Mouse (Mus musculus) midbrain, embryonic 11.5 days (tissue): ENCODE measurements around the gene Pwwp2b. TPM values are rescaled to one million over a fixed set of nuclear protein-coding genes. Genes with fewer than 3 reads are reported as not detected.

Experiments
- ATAC-seq: fragments of 200-750 bp; cut with Nextera tagmentation; 2 replicates; pipeline ENCODE4 v1.8.0; 2017; ENCODE audit warnings: moderate TSS enrichment, moderate library complexity; ENCODE audit not compliant: low FRiP score
- DNase-seq: peaks from one replicate; pipeline ENCODE4 v3.0.0; 2015; ENCODE audit warnings: low spot score; ENCODE audit errors: missing footprints
- H3K27ac ChIP-seq: fragments of 300-500 bp; sonication (generic); 2 replicates; pipeline ENCODE4 v1.5.1; 2014; ENCODE audit warnings: low read depth, low read length
- H3K27me3 ChIP-seq: fragments of 300-500 bp; sonication (generic); 2 replicates; pipeline ENCODE4 v1.6.1; 2014; ENCODE audit warnings: mild to moderate bottlenecking, low read length, moderate library complexity, mixed read lengths; ENCODE audit not compliant: control insufficient read depth, insufficient read depth
- H3K36me3 ChIP-seq: fragments of 300-500 bp; sonication (generic); 2 replicates; pipeline ENCODE4 v1.6.1; 2014; ENCODE audit warnings: mild to moderate bottlenecking, low read length, moderate library complexity, mixed read lengths; ENCODE audit not compliant: control insufficient read depth, insufficient read depth
- H3K4me1 ChIP-seq: fragments of 300-500 bp; sonication (generic); 2 replicates; pipeline ENCODE4 v1.6.1; 2014; ENCODE audit warnings: low read length; ENCODE audit not compliant: control insufficient read depth, insufficient read depth
- H3K4me2 ChIP-seq: fragments of 300-500 bp; sonication (generic); 2 replicates; pipeline ENCODE4 v1.6.1; 2014; ENCODE audit warnings: mild to moderate bottlenecking, moderate library complexity
- H3K4me3 ChIP-seq: fragments of 300-500 bp; sonication (generic); 2 replicates; pipeline ENCODE4 v1.5.1; 2014; ENCODE audit warnings: low read depth, low read length
- H3K9ac ChIP-seq: fragments of 300-500 bp; sonication (generic); 2 replicates; pipeline ENCODE4 v1.6.1; 2014; ENCODE audit warnings: low read length
- H3K9me3 ChIP-seq: fragments of 300-500 bp; sonication (generic); 2 replicates; pipeline ENCODE4 v1.6.1; 2016; ENCODE audit warnings: low read length; ENCODE audit not compliant: control insufficient read depth
- WGBS: fragments of 180-500 bp; shearing (Covaris S2); extraction: QIAGEN DNeasy Blood & Tissue Kit; methylation state at CpG from one replicate; pipeline ENCODE4 v1.1.7; 2014; 5-methylcytosine and 5-hydroxymethylcytosine counted together
- polyA plus RNA-seq: library from polyadenylated mRNA; unstranded; fragments of >200 nt; fragmentation: Nextera tagmentation; extraction: Ambion mirVana; gene quantifications from 2 replicates; pipeline ENCODE4 v1.2.1, GENCODE M21; 2014

Gene Pwwp2b
- polyA plus RNA-seq, 1 experiment from 2014 or later = 3.3 TPM

GRCm38 (mm10) chr7:139233714-139234113 is 14.6 kb upstream of the Pwwp2b start:
- Histone ChIP-seq H3K9me3 (no peaks in the 10 kb centered on the region), H3K4me2 (no peak overlapping the region), H3K27ac (no peak overlapping the region), H3K36me3 (no peaks in the 10 kb centered on the region), H3K27me3 (no peaks in the 10 kb centered on the region), H3K9ac (no peak overlapping the region; the same call in 1 of the 2 replicates), H3K4me3 (no peak overlapping the region), H3K4me1 (peaks cover 8% of the 10 kb centered on the region)
- peak; percentile 84 for ATAC-seq
- peak; percentile 97 for DNase-seq
- WGBS = 1% methylated on average over 7 of the region's 7 CpGs

DNA sequence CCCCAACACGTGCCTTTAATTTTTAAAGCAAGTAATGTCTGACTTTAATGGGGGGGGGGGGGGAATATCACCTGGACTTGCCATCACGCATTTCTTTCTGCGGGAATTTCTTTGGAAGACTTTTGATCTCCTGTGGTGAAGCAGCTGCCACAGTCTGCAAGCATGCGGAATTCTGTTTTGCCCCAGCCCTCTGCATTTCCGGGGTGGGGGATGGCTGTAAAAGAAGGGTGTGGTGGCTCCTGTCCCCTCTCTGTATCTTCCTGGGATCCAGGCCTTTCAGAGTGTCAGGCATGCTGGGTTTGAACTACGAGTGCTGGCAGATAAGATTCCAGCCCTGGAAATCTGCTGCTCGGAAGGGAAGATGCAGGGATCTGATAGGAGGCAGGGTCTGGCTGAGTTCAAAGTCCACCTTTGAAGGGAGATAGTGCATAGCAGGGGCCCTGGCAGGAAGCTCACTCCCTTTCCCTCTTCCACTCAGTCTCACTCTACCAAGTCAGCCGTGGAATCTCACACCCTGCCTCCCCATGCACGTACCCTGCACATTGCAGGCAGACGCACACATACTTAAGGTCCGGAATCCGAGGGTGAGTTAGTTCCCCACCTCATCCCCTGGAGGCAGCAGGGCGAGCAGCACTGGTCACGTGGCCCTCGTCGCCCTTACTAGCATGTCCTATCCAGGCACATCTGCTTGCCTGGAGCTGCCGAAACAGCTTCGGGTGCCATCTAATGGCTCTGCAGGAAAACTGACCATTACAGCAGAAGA is 13.7 kb upstream of the Pwwp2b start:
- no peak overlapping the region for H3K27ac ChIP-seq
- no peaks in the 10 kb centered on the region for H3K9me3 ChIP-seq
- no peaks in the 10 kb centered on the region for H3K27me3 ChIP-seq
- no peak overlapping the region for H3K4me3 ChIP-seq
- 6% methylated on average over 18 of the region's 18 CpGs for WGBS
- DNase-seq (peak; percentile 88), ATAC-seq (peak; percentile 81)
- peaks cover 8% of the 10 kb centered on the region for H3K4me1 ChIP-seq
- H3K4me2 ChIP-seq = peak overlapping the region; percentile 24; the same call in 1 of the 2 replicates
- H3K36me3 ChIP-seq = no peaks in the 10 kb centered on the region
- H3K9ac ChIP-seq = no peak overlapping the region

DNA sequence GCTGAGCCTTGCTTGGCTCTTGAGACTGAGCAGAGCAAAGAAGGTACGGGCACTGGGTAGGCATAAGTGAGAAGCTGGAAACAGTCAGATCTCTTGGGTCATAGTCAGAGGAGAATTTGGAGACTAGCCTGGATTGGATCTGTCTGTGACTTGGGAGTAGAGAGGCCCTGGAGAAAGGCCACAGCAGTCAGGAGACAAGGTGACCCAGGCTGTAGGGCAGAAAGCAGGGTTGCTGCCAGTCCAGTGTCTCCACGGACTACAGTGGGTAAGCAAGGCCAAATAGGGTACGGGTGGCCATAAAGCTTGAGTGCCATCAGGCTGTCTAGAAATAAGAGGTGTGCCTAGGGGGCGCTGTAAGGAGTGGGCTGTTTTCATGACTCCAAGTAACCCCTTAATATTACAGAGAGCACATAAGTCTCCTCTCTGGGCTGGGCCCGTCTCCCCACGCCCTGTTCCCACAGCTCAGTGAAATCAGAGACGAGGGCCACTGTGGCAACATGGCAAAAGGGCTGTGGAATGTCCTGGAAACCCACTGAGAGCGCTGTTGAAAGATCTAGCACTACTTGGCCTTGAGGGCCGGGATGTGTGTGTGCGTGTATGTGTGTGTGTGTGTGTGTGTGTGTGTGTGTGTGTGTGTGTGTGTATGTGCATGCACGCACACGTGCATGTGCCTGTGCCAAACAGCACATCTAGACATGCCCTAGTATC is 12.5 kb upstream of the Pwwp2b start:
- H3K4me2 ChIP-seq = no peak overlapping the region
- no peaks in the 10 kb centered on the region for H3K27me3 ChIP-seq
- ATAC-seq (no peak), DNase-seq (peak; percentile 66)
- no peak overlapping the region for H3K27ac ChIP-seq
- no peak overlapping the region for H3K4me3 ChIP-seq
- H3K4me1 ChIP-seq = peaks cover 8% of the 10 kb centered on the region
- H3K9me3 ChIP-seq = no peaks in the 10 kb centered on the region
- H3K36me3 ChIP-seq = no peaks in the 10 kb centered on the region
- 81% methylated on average over 12 of the region's 12 CpGs for WGBS
- H3K9ac ChIP-seq = no peak overlapping the region

GRCm38 (mm10) chr7:139239432-139239831 is 8.8 kb upstream of the Pwwp2b start:
- H3K9me3 ChIP-seq = no peaks in the 10 kb centered on the region
- no peaks in the 10 kb centered on the region for H3K27me3 ChIP-seq
- 80% methylated on average over 3 of the region's 3 CpGs for WGBS
- DNase-seq (no peak), ATAC-seq (no peak)
- no peak overlapping the region for H3K27ac ChIP-seq
- no peaks in the 10 kb centered on the region for H3K36me3 ChIP-seq
- H3K4me2 ChIP-seq = no peak overlapping the region
- H3K9ac ChIP-seq = no peak overlapping the region
- H3K4me1 ChIP-seq = peaks cover 4% of the 10 kb centered on the region; the same call in 1 of the 2 replicates
- no peak overlapping the region for H3K4me3 ChIP-seq

DNA sequence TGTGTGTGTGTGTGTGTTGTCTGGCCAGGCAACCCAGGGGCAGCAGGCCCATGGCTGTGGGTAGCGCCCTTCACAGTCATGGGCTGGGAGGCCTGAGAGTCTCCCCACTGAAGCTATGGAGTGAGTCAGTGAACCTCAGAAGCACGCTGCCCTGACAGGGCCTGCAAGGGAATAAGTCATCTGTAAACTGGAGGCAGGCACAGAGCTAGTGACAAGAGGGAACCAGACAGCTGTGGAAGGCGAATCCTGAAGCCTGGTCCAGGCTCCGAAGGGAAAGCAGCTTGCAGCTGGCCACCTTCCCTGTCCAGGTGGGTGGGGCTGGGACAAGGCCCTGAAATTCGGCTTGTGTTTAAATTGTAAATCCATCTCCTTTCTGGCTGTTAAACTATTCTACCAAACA is 2.2 kb upstream of the Pwwp2b start:
- H3K4me3 ChIP-seq = no peak overlapping the region
- no peak for ATAC-seq
- no peaks in the 10 kb centered on the region for H3K36me3 ChIP-seq
- H3K9me3 ChIP-seq = no peaks in the 10 kb centered on the region
- H3K4me2 ChIP-seq = no peak overlapping the region
- H3K4me1 ChIP-seq = peaks cover 13% of the 10 kb centered on the region
- no peak overlapping the region for H3K27ac ChIP-seq
- 77% methylated on average over 5 of the region's 5 CpGs for WGBS
- no peak for DNase-seq
- H3K9ac ChIP-seq = no peak overlapping the region
- peaks cover 30% of the 10 kb centered on the region for H3K27me3 ChIP-seq

- H3K4me3 ChIP-seq = peak overlapping the region; percentile 63
- peak; percentile 96 for DNase-seq
- ATAC-seq = peak; percentile 45
- WGBS = 2% methylated on average over 38 of the region's 38 CpGs
- H3K36me3 ChIP-seq = no peaks in the 10 kb centered on the region
- H3K27ac ChIP-seq = no peak overlapping the region
- H3K9me3 ChIP-seq = no peaks in the 10 kb centered on the region
- H3K4me1 ChIP-seq = peaks cover 13% of the 10 kb centered on the region
- peaks cover 30% of the 10 kb centered on the region for H3K27me3 ChIP-seq
- H3K4me2 ChIP-seq = peak overlapping the region; percentile 97
- H3K9ac ChIP-seq = peak overlapping the region; percentile 74
Observed at GRCm38 (mm10) chr7:139246931-139247880, 1.1 kb upstream of the Pwwp2b start.

- Histone ChIP-seq H3K4me1 (peaks cover 13% of the 10 kb centered on the region), H3K9me3 (no peaks in the 10 kb centered on the region), H3K4me3 (peak overlapping the region; percentile 63), H3K27me3 (peaks cover 30% of the 10 kb centered on the region), H3K27ac (no peak overlapping the region), H3K4me2 (peak overlapping the region; percentile 97), H3K9ac (peak overlapping the region; percentile 74), H3K36me3 (no peaks in the 10 kb centered on the region)
- 3% methylated on average over 45 of the region's 45 CpGs for whole genome bisulfite sequencing
- peak; percentile 92 for DNase-seq
- ATAC-seq = peak; percentile 39
Observed at GRCm38 (mm10) chr7:139248615-139249405, 528 bp downstream of the Pwwp2b start.
